Mouse (Mus musculus): ENCODE measurements at regions not wholly inside any gene's neighbourhood (a gene's known extent, or its start where the extent isn't known, plus 50 kb on each side); places are given as distances from the start of the nearest gene placed in this dataset.

DNA sequence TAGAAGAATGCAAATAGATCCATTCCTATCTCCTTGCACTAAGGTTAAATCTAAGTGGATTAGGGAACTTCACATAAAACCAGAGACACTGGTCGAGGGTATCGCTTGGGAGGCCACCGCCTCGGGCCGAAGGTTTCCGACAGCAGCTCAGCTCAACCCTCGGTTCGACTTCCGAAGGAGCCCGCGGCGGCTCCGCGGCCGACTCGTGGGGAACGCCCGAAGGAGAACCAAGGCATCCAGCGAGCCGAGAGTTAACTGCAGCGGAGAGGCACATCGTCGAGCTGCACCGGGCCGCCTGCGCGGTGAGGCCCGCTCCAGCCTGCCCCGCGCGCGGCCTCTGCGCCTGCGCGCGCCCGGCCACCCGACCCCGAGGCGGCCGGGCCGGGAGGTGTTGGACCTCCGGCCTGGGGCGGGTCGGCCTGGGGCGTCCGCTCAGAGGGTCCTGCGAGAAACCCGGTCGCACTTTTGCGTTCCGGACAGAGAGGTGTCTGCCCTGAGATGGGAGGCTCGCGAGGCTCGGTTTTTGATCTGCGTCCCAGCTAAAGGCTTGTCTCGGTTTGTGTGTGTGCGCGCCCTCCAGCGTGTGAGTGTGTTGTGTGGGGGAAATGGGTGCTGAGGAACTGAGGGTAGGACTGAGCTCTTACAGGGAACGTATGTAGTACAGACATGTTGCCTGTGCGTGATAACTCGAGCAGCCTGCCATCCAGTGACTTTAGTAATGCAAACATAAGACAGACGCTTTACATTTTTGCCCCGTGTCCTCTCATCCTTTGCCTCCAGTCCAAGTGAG is 50.9 kb upstream of the Vmn2r9 start:
- DNase-seq (ENCODE audit: low spot score in 2 of 2), result peak; percentile 14 to 17
